ENCODE assay signal across 9 mouse cellular contexts in genomic region chr14:46788505-46788901, GRCm38 (mm10). TPM values are rescaled to one million over a fixed set of nuclear protein-coding genes. Genes with fewer than 3 reads are reported as not detected.
DNase-seq lines count a peak whose midpoint lies in the region; ATAC-seq and TF ChIP-seq lines count a peak whose summit lies in the region.
"Had no signal": no experiment of that assay in that cellular context is flagged by ENCODE, and none has a peak within 500 bp of the region (broad histone marks: within the 10 kb centered on the region; RNA-seq: fewer than 3 reads in every experiment).

No protein-coding gene starts in this region.

- TF ChIP-seq EP300 in liver, postnatal 0 days (IDR thresholded peaks at IDR 0.05; ENCODE audit: low read depth), result no peak

- H3K36me3 ChIP-seq in embryonic facial prominence, embryonic 11.5 days (replicated peaks; ENCODE audit: control insufficient read depth, insufficient read depth, low read depth, low read length), result no peaks in the 10 kb centered on the region
- peaks cover 7% of the 10 kb centered on the region for H3K36me3 ChIP-seq in hindbrain, embryonic 14.5 days (replicated peaks; ENCODE audit: control insufficient read depth, insufficient read depth)
- H3K36me3 ChIP-seq in liver, postnatal 0 days (replicated peaks; ENCODE audit: insufficient read depth, low read length), result peaks cover 10% of the 10 kb centered on the region; the same call in 1 of the 2 replicates

- no peaks in the 10 kb centered on the region for H3K27me3 ChIP-seq in embryonic facial prominence, embryonic 11.5 days (ENCODE audit: control insufficient read depth, insufficient read depth, low read length)
- no peaks in the 10 kb centered on the region for H3K27me3 ChIP-seq in hindbrain, embryonic 14.5 days (ENCODE audit: control insufficient read depth, insufficient read depth, low read length)
- H3K27me3 ChIP-seq in liver, postnatal 0 days (ENCODE audit: insufficient read depth, low read length), result no peaks in the 10 kb centered on the region

- 22% methylated on average over 8 of the region's 8 CpGs for WGBS in embryonic facial prominence, embryonic 11.5 days
- 32% methylated on average over 8 of the region's 8 CpGs for WGBS in hindbrain, embryonic 14.5 days
- WGBS in liver, postnatal 0 days (ENCODE audit: insufficient replicate concordance), result 14% methylated on average over 8 of the region's 8 CpGs

- TF ChIP-seq CTCF in liver, postnatal 0 days (IDR thresholded peaks at IDR 0.05; ENCODE audit: low read depth), result no peak

- H3K4me3 ChIP-seq in embryonic facial prominence, embryonic 11.5 days (ENCODE audit: low read depth, low read length), result peak overlapping the region; percentile 94; the same call in 1 of the 2 replicates
- peak overlapping the region; percentile 87 for H3K4me3 ChIP-seq in hindbrain, embryonic 14.5 days (replicated peaks; ENCODE audit: low read length)
- peak overlapping the region; percentile 84 for H3K4me3 ChIP-seq in liver, postnatal 0 days (ENCODE audit: low read depth, low read length)

- no peak for ATAC-seq in embryonic facial prominence, embryonic 11.5 days (replicated peaks; ENCODE audit: insufficient number of reproducible peaks, low FRiP score, low TSS enrichment, low read depth)
- ATAC-seq in hindbrain, embryonic 14.5 days (ENCODE audit: low FRiP score), result 0 out of 2 replicates have a peak, but pooled peaks have one; percentile 4
- ATAC-seq in liver, postnatal 0 days, result no peak

- no peaks in the 10 kb centered on the region for H3K9me3 ChIP-seq in embryonic facial prominence, embryonic 11.5 days (replicated peaks; ENCODE audit: control insufficient read depth, low read length)
- no peaks in the 10 kb centered on the region for H3K9me3 ChIP-seq in hindbrain, embryonic 14.5 days (ENCODE audit: control insufficient read depth, low read length)
- no peaks in the 10 kb centered on the region for H3K9me3 ChIP-seq in liver, postnatal 0 days (ENCODE audit: low read length)

- DNase-seq in kidney, adult 18-20 months, result peak; percentile 19
- no peak for DNase-seq in kidney, adult 9 months
- DNase-seq in embryonic facial prominence, embryonic 11.5 days (ENCODE audit: low spot score), result no peak
- no peak for DNase-seq in hindbrain, embryonic 14.5 days (ENCODE audit: low spot score)
- no peak for DNase-seq in liver, postnatal 0 days
- no peak for DNase-seq in urinary bladder, postnatal 25 days (ENCODE audit: low spot score)
- no peak for DNase-seq in retina, postnatal 1 day
- no peak for DNase-seq in lung, postnatal 14 days

- H3K4me1 ChIP-seq in embryonic facial prominence, embryonic 11.5 days (ENCODE audit: control insufficient read depth, insufficient read depth, low read length), result no peaks in the 10 kb centered on the region
- peaks cover 9% of the 10 kb centered on the region for H3K4me1 ChIP-seq in hindbrain, embryonic 14.5 days (replicated peaks; ENCODE audit: control insufficient read depth, insufficient read depth, low read length)
- peaks cover 11% of the 10 kb centered on the region for H3K4me1 ChIP-seq in liver, postnatal 0 days (ENCODE audit: insufficient read depth)

- no peak overlapping the region for H3K4me2 ChIP-seq in embryonic facial prominence, embryonic 11.5 days (ENCODE audit: low read depth, low read length)
- peak overlapping the region; percentile 91 for H3K4me2 ChIP-seq in hindbrain, embryonic 14.5 days (replicated peaks)
- peak overlapping the region; percentile 80 for H3K4me2 ChIP-seq in liver, postnatal 0 days (ENCODE audit: low read depth, low read length)

- H3K9ac ChIP-seq in embryonic facial prominence, embryonic 11.5 days (replicated peaks; ENCODE audit: low read length), result 0 out of 2 replicates have a peak overlapping the region, but pooled peaks have one; percentile 43
- peak overlapping the region; percentile 92; the same call in 1 of the 2 replicates for H3K9ac ChIP-seq in hindbrain, embryonic 14.5 days
- H3K9ac ChIP-seq in liver, postnatal 0 days (replicated peaks), result no peak overlapping the region

- no peak overlapping the region; the same call in 1 of the 2 replicates for H3K27ac ChIP-seq in embryonic facial prominence, embryonic 11.5 days (replicated peaks; ENCODE audit: low read depth, low read length)
- peak overlapping the region; percentile 99 for H3K27ac ChIP-seq in hindbrain, embryonic 14.5 days
- H3K27ac ChIP-seq in liver, postnatal 0 days (ENCODE audit: low read depth), result 0 out of 2 replicates have a peak overlapping the region, but pooled peaks have one; percentile 35
- H3K27ac ChIP-seq: macrophage had no signal

RNA-seq across cellular contexts. Expression of gene Cnih1, which starts 0.3 kb away (rescaled TPM):
- 221 and 235 TPM in 2 replicates for polyA plus RNA-seq in embryonic facial prominence, embryonic 11.5 days (2014; fragmentation: Nextera tagmentation; extraction: Ambion mirVana)
- polyA plus RNA-seq in hindbrain, embryonic 14.5 days (2014; fragmentation: Nextera tagmentation; extraction: Ambion mirVana), result 212 and 215 TPM in 2 replicates
- 86.8 and 90.7 TPM in 2 replicates for polyA plus RNA-seq in liver, postnatal 0 days (2015; fragmentation: Nextera tagmentation; extraction: Ambion mirVana)

RNA-seq across cellular contexts. Expression of gene Cdkn3, which starts 28.2 kb away (rescaled TPM):
- polyA plus RNA-seq in embryonic facial prominence, embryonic 11.5 days (2014; fragmentation: Nextera tagmentation; extraction: Ambion mirVana), result 46.6 and 47.5 TPM in 2 replicates
- 10.9 and 12.9 TPM in 2 replicates for polyA plus RNA-seq in hindbrain, embryonic 14.5 days (2014; fragmentation: Nextera tagmentation; extraction: Ambion mirVana)
- polyA plus RNA-seq in liver, postnatal 0 days (2015; fragmentation: Nextera tagmentation; extraction: Ambion mirVana), result 70.1 and 72.9 TPM in 2 replicates

RNA-seq across cellular contexts. Expression of gene Gmfb, which starts 33.5 kb away (rescaled TPM):
- 107 and 117 TPM in 2 replicates for polyA plus RNA-seq in embryonic facial prominence, embryonic 11.5 days (2014; fragmentation: Nextera tagmentation; extraction: Ambion mirVana)
- 149 and 166 TPM in 2 replicates for polyA plus RNA-seq in hindbrain, embryonic 14.5 days (2014; fragmentation: Nextera tagmentation; extraction: Ambion mirVana)
- 30.0 and 30.3 TPM in 2 replicates for polyA plus RNA-seq in liver, postnatal 0 days (2015; fragmentation: Nextera tagmentation; extraction: Ambion mirVana)

RNA-seq across cellular contexts. Expression of gene Cgrrf1, which starts 43.4 kb away (rescaled TPM):
- 32.1 and 33.9 TPM in 2 replicates for polyA plus RNA-seq in embryonic facial prominence, embryonic 11.5 days (2014; fragmentation: Nextera tagmentation; extraction: Ambion mirVana)
- 21.3 and 22.1 TPM in 2 replicates for polyA plus RNA-seq in hindbrain, embryonic 14.5 days (2014; fragmentation: Nextera tagmentation; extraction: Ambion mirVana)
- polyA plus RNA-seq in liver, postnatal 0 days (2015; fragmentation: Nextera tagmentation; extraction: Ambion mirVana), result 34.8 and 35.2 TPM in 2 replicates
